Mouse (Mus musculus): ENCODE results near the gene Tcfl5. TPM values are rescaled to one million over a fixed set of nuclear protein-coding genes. Genes with fewer than 3 reads are reported as not detected.

Gene Tcfl5
- under 1 TPM; 0.21 to 0.22 TPM for total RNA-seq (2021)
- long read RNA-seq, experiment 1, partial matches to known transcripts: 0 of 1 reads
- long read RNA-seq, experiment 1, other reads (novel, unspliced or antisense): 0 of 1 reads
- long read RNA-seq, experiment 2: 0 reads

DNA sequence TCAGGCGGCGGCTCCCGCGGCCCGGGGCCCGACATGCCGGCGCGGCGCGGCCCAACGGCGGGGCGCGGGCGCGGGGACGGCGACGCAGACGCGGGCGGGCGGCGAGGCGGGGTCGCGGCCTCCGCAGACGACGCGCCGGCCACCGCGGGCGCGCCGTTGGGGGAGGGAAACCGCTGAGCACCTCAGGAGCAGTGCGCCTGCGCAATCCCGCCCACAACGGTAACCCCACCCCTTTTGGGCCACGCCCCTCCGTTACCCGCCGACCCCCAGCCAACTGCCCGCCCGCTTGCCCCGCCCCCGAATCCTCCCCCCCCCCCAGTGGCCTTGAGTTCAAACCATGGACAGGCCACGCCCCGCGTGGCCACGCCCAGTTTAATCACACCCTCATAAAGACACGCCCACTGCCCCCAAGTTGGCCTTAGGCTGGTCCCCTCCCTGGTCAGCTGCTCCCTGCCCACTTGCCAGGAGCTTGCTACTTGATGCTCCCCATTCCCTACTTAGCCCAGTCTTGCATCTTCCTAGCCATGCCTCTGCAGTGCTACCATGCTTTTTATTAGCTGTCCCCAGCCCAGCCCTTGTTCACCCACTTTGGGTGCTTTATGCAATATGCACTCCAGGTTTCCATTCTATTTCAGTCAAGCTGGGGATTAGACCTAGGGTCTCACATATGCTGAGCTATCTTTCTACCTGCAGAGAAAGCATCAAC lies at the start of gene Tcfl5:
Gene Tcfl5, minus strand, starts transcription at position 154 of the 706 bp plus-strand sequence.
- intact Hi-C loops (cut with DNase I; ENCODE audit: low total_unique reads): no loop called here
- DNase-seq: no peak

GRCm38 (mm10) chr2:180689841-180690240 lies 47.3 kb upstream of the Tcfl5 start:
- intact Hi-C loops (cut with DNase I; ENCODE audit: low total_unique reads): no loop called here
- DNase-seq: no peak

- intact Hi-C loops (cut with DNase I; ENCODE audit: low total_unique reads): loop anchor here (5.0 kb wide), 1 partner anchor 43 kb away; the partner anchor contains the start of gene Slc17a9
- DNase-seq: no peak
These were observed 41.5 kb upstream of the Tcfl5 start for GRCm38 (mm10) chr2:180684031-180684430.

GRCm38 (mm10) chr2:180683524-180683923 lies 41.0 kb upstream of the Tcfl5 start:
- no peak for DNase-seq
- intact Hi-C loops (cut with DNase I; ENCODE audit: low total_unique reads): loop anchor here (5.0 kb wide), 1 partner anchor 44 kb away; the partner anchor contains the start of gene Slc17a9

- intact Hi-C loops (cut with DNase I; ENCODE audit: low total_unique reads): loop anchor here (5.0 kb wide), 1 partner anchor 46 kb away; the partner anchor contains the start of gene Slc17a9
- DNase-seq: no peak
These were observed 38.7 kb upstream of the Tcfl5 start for GRCm38 (mm10) chr2:180681225-180681624.

DNA sequence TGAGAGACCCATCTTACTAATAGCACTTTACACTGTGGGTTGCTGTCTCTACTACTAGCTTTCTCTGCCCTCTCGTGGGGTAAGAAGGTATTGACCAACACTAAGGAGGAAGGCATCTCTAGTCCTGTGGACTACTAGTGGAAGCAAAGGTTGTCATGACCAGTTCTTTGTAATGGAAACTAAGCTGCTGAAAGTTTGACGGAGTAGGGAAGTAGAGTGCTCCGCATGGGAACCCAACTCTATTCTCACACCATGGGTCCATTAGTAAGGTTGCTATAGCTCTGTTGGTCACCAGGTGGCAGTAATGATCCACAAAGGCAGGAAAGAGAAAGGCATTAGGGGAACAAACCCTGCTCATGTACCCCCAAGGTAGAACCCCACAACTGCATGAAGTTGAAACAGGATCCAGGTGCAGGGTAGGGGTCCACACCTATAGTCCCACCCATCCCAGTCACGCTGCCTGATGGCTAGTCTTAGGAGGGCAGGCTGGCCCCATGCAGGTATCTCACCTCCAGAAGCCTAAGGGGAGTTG lies 36.2 kb upstream of the Tcfl5 start:
- intact Hi-C loops (cut with DNase I; ENCODE audit: low total_unique reads): no loop called here
- peak; percentile 31 for DNase-seq

- intact Hi-C loops (cut with DNase I; ENCODE audit: low total_unique reads): no loop called here
- DNase-seq: no peak
These were observed 34.2 kb upstream of the Tcfl5 start for GRCm38 (mm10) chr2:180676706-180677105.

- no peak for DNase-seq
- intact Hi-C loops (cut with DNase I; ENCODE audit: low total_unique reads): no loop called here
These were observed 19.5 kb upstream of the Tcfl5 start for GRCm38 (mm10) chr2:180662008-180662407.

- no peak for DNase-seq
- intact Hi-C loops (cut with DNase I; ENCODE audit: low total_unique reads): no loop called here
These were observed 18.0 kb upstream of the Tcfl5 start for GRCm38 (mm10) chr2:180660521-180660920.

DNA sequence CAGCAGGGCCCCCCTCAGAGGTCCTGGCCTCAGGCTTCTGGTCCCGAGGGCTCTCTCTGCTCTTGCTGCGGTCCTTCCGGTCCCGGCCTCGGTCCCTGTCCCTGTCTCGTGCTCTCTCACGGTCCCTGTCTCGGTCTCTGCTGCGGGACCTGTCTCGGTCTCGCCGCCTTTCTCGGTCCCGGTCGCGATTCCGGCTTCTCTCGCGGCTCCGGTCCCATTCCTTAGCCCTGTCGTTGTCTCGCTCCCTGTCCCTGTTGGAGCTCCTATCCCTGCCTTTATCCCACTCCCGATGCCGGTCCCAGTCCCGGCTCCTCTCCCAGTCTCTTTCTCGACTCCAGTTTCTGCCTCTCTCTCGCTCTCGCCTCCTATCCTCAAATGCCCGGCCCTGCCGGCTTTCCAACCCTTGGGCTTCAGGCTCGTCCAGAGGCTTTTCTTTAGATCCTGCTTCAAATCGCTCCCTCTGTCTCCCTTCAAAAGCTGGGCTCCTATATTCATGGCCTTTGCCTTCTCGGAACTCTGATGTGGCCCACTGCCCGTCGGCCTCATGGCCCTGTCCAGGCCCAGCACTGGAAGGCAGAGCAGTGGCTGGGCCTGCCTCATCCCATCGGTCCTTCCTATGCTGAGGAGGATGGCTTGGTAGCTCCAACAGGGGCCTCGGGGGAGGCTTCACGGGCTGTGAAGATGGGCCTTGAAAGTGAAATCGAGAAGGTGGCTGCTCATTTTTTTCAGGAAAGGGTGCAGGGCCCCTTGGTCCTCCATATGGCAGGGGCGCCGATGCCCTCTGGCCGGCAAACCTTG lies 17.0 kb upstream of the Tcfl5 start:
- intact Hi-C loops (cut with DNase I; ENCODE audit: low total_unique reads): loop anchor here (5.0 kb wide), 1 partner anchor 78 kb away; no protein-coding TSS in a partner anchor
- no peak for DNase-seq

DNA sequence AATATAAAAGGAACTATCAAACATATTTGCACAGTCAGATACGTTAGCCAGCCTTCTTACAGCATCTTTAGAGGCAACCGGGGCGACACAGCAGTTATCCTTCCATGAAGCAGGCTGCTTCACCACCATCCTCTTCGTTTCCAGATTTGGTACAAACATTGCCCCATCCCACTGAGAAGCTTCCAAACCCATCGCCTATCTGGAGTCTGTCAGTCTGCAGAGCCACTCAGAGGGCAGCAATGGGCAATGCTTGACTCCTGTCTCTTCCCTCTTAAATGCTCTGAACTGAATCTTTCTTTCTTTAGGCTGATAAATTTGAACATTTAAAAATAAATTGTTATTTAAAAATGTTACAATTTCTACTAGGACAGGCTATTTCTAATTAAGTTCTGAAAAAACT lies 15.9 kb upstream of the Tcfl5 start:
- DNase-seq: no peak
- intact Hi-C loops (cut with DNase I; ENCODE audit: low total_unique reads): loop anchor here (5.0 kb wide), 1 partner anchor 79 kb away; no protein-coding TSS in a partner anchor

DNA sequence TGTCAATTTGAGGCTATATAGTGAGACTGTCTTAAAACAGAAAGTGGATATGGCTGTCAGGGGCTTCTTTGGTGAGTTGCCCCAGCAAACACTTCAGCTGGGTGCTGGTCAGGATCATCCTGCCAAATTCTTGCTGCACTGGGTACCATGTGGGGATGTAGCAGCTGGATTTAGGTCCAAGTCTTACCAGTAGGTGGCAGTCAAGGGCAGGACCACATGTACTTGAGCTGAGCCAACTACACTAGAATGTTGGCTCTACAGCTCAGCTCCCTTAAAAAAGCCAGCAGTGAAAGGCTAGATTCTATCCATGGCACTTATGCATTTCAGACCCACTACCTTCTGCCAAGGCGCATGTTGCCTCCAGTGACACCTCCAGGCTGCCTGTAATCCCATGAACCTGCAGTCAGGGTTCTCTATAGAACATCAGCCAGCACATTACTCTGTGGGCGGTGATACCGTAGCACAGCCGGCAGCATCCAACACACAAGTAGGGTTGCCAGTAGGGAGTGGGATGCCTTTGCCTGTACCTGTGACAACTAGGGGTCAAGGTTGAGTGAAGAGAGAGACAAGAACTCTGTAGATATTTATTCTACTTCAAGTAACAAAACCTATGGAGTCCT lies 15.0 kb upstream of the Tcfl5 start:
- peak; percentile 68 for DNase-seq
- intact Hi-C loops (cut with DNase I; ENCODE audit: low total_unique reads): loop anchor here (5.0 kb wide), 1 partner anchor 80 kb away; no protein-coding TSS in a partner anchor

GRCm38 (mm10) chr2:180655150-180655549 lies 12.6 kb upstream of the Tcfl5 start:
- DNase-seq: no peak
- intact Hi-C loops (cut with DNase I; ENCODE audit: low total_unique reads): loop anchor here (5.0 kb wide), 1 partner anchor 82 kb away; no protein-coding TSS in a partner anchor

- no peak for DNase-seq
- intact Hi-C loops (cut with DNase I; ENCODE audit: low total_unique reads): loop anchor here (5.0 kb wide), 1 partner anchor 83 kb away; no protein-coding TSS in a partner anchor
These were observed 12.2 kb upstream of the Tcfl5 start for GRCm38 (mm10) chr2:180654666-180655065.

GRCm38 (mm10) chr2:180646841-180647240 lies 4.3 kb upstream of the Tcfl5 start:
- no peak for DNase-seq
- intact Hi-C loops (cut with DNase I; ENCODE audit: low total_unique reads): no loop called here

DNA sequence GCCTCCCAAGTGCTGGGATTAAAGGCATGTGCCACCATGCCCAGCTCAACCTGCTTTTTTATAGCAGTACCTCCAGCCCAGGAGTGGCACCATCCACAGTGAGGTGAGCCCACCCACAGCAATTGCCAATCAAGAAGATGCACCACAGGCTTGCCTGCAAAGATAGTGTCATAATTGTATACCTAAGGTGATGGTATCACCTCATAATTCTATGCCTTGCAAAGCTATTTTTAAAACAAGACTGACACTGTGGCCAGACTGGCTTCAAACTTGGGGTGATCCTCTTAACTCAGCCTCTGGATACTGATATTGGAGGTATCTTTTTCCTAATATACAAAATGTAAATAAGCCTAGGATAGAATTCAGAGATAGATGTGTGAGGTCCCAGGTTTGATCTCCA lies 1.1 kb upstream of the Tcfl5 start:
- intact Hi-C loops (cut with DNase I; ENCODE audit: low total_unique reads): no loop called here
- DNase-seq: no peak

GRCm38 (mm10) chr2:180641576-180642554 lies 643 bp downstream of the Tcfl5 start:
- intact Hi-C loops (cut with DNase I; ENCODE audit: low total_unique reads): no loop called here
- DNase-seq: no peak

DNA sequence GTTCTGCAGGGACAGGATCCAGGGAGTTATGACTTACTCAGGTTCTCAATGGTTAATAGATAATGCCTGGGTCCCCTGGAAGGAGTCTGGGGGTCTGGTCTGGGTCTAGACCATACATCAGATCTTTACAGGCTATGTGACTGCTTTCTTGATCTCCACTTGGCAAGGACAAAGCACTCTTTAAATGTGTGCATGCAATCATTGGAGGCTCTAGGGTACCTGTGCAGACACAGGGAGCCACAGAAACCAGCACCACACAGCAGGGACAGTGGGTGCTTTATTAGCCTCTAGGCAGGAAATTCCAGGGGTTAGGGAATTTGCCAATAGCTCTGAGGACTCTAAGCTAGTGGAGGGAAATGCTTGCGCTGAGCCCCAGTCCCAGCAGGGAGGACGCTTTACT lies 30.6 kb downstream of the Tcfl5 start:
- DNase-seq: no peak
- intact Hi-C loops (cut with DNase I; ENCODE audit: low total_unique reads): no loop called here
